Mouse (Mus musculus) spleen, postnatal 0 days (tissue): ENCODE data around the gene Pcgf3. TPM values are rescaled to one million over a fixed set of nuclear protein-coding genes. Genes with fewer than 3 reads are reported as not detected.

Experiments used
- polyA plus RNA-seq: library from polyadenylated mRNA; unstranded; fragments of >200 nt; fragmentation: Nextera tagmentation; extraction: Ambion mirVana; gene quantifications from 2 replicates; pipeline ENCODE4 v1.2.1, GENCODE M21; 2015

Gene Pcgf3
- 6.2 and 6.6 TPM in 2 replicates for polyA plus RNA-seq

GRCm38 (mm10) chr5:108461082-108462065 is at the start of gene Pcgf3:
Pcgf3 (plus strand) TSS chr5:108461232.

GRCm38 (mm10) chr5:108433804-108434587 is 27.0 kb upstream of the Pcgf3 start, which contains the start of gene Atp5k:
Atp5k (minus strand) TSS chr5:108434448.

DNA sequence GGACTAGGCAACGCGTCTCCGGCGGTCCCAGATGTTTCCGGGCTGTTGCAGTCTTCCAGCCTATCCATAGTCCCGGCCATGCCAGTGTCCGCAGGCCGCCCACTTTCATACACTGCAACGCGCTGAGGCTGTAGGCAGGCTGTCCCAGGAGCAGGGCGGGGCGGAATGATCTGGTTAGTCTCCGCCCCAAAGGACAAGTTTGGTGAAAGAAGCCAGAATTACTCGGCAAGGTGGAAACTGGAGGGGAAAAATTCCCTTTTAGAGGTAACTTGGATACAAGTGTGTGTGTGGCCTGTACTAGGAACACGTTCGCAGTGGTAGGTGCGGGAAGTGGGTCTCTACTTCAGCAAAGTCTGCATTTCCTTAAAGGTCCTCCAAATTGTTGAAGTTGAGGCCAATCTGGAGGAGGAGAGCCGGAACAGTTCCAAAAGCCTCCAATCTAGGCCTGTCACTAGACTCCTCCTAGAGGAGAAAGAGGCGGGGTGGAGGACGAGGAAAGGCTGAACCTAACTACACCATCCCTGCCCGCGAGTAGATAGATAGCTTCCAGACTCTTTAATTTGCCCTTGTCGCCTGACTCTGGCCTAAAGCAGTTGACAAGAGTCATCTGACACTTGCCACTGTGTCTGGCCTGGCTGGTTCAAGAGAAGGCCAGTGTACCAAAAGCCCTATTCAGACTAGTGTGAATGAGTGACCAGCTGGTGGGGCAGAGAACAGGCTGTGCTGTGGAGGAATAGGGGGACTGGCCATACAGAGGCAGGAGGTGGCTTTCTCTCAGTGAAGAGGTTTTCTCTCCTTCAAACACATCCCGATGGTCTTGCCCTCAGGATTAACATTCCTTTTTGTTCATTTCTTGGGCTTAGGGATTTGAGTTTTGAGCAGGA is 12.0 kb upstream of the Pcgf3 start, which contains the start of gene Mfsd7a:
TSS of gene Mfsd7a (minus strand) at position 107 of the 884 bp plus-strand sequence.

DNA sequence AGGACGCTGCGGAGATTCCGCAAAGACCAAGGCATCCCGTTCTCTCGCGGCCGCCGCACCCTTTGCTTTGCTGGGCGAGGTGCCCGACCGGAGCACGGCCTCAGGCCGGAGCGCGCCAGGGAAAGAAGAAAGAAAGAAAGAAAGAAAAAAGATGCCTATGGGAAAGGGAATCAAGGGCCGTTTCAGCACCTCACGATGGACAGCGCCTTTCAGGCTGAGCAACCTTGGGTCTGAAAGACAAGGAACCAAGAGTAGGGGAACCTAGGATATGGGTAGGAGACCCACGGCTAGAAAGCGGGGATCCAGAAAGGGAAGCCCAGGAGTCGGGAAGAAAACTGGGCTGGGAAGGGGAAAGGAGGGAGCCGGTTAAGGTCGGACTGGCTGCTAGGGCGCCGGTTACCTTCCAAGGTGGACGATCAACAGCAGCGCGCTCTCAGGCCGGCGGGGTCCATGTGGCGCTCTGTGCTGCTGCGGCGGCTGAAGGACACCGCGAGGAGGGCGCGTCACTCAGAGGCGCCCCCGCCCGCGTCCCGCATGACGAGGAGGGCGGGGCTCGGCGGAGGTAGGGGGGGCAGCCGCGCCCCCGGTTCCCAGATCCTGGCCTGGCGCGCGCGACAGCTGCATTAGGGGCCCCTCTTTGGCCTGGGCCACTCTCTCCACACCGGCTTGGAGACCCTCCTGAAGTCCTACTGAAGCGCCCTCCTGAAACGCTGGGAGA is 88.6 kb downstream of the Pcgf3 start, which contains the start of gene Cplx1:
TSS of gene Cplx1 (minus strand) at position 536 of the 718 bp plus-strand sequence.

Other genes starting within 250 kb of the Pcgf3 start
- gene Dr1, start 192.3 kb upstream of the Pcgf3 start, polyA plus RNA-seq = 34.2 and 35.5 TPM in 2 replicates
- gene Pigg, start 148.6 kb upstream of the Pcgf3 start, polyA plus RNA-seq = 2.9 and 3.2 TPM in 2 replicates
- 0.29 and 0.34 TPM in 2 replicates for gene Gm42517, start 93.3 kb upstream of the Pcgf3 start, polyA plus RNA-seq
- 0.10 and 0.24 TPM in 2 replicates for gene Pde6b, start 72.8 kb upstream of the Pcgf3 start, polyA plus RNA-seq
- 300 and 334 TPM in 2 replicates for gene Atp5k, start 26.8 kb upstream of the Pcgf3 start, polyA plus RNA-seq
- gene Mfsd7a, start 12.3 kb upstream of the Pcgf3 start, polyA plus RNA-seq = 0.24 and 0.34 TPM in 2 replicates
- gene Cplx1, start 88.8 kb downstream of the Pcgf3 start, polyA plus RNA-seq = 0.12 TPM in 1 of 2 replicates, not detected in the other
- gene Gak, start 168.5 kb downstream of the Pcgf3 start, polyA plus RNA-seq = 25.4 and 27.5 TPM in 2 replicates
- 13.6 and 15.8 TPM in 2 replicates for gene Tmem175, start 168.5 kb downstream of the Pcgf3 start, polyA plus RNA-seq
- 4.3 and 5.1 TPM in 2 replicates for gene Idua, start 199.1 kb downstream of the Pcgf3 start, polyA plus RNA-seq
- 2.6 and 4.0 TPM in 2 replicates for gene Dgkq, start 208.4 kb downstream of the Pcgf3 start, polyA plus RNA-seq
- gene Slc26a1, start 214.3 kb downstream of the Pcgf3 start, polyA plus RNA-seq = 8.5 and 11.3 TPM in 2 replicates
- 8.7 and 9.4 TPM in 2 replicates for gene Fgfrl1, start 231.2 kb downstream of the Pcgf3 start, polyA plus RNA-seq